Mouse (Mus musculus): ENCODE measurements at regions not wholly inside any gene's neighbourhood (a gene's known extent, or its start where the extent isn't known, plus 50 kb on each side); places are given as distances from the start of the nearest gene placed in this dataset.

DNA sequence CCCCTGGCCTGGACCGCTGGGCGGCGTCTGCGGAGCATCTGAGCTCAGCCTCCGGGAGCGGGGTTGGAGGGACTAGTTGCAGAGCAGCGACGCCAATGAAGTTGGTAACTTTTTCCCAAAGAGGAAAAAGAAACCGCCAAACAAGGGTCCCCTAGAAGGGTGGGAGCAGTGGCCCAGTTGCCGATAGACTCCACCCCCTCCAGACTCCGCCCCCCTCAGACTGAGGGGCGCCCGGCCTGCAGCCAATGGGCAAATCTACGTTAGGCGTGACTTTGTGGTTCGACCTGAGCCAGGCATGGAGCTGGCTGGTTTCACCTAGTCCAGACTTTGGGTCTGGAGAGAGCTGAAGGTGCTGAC lies 76.8 kb upstream of the Hmga2 start:
- no peak for TF ChIP-seq GATA1 (IDR thresholded peaks at IDR 0.05; ENCODE audit: low read length)
- TF ChIP-seq TAL1 (IDR thresholded peaks at IDR 0.05; ENCODE audit: low read length), result no peak
